Mouse (Mus musculus) limb, embryonic 15.5 days (tissue): ENCODE data around the gene AW822073. TPM values are rescaled to one million over a fixed set of nuclear protein-coding genes. Genes with fewer than 3 reads are reported as not detected.
"Not testable (repeated sequence)": the region's sequence is repeated elsewhere in the genome, so short reads cannot be mapped to it uniquely, and the experiment has no call there.

Source experiments
- ATAC-seq: fragments of 200-750 bp; cut with Nextera tagmentation; 2 replicates; pipeline ENCODE4 v1.8.0; 2017; ENCODE audit warnings: low read depth, moderate TSS enrichment; ENCODE audit not compliant: insufficient number of reproducible peaks, low FRiP score, low TSS enrichment
- H3K27ac ChIP-seq: fragments of 300-500 bp; sonication (generic); 2 replicates; pipeline ENCODE4 v1.5.1; 2015; ENCODE audit warnings: moderate library complexity, mild to moderate bottlenecking, inconsistent platforms
- H3K27me3 ChIP-seq: fragments of 300-500 bp; sonication (generic); 2 replicates; pipeline ENCODE4 v1.6.1; 2015; ENCODE audit warnings: inconsistent platforms
- H3K36me3 ChIP-seq: fragments of 300-500 bp; sonication (generic); 2 replicates; pipeline ENCODE4 v1.6.1; 2015; ENCODE audit warnings: inconsistent platforms
- H3K4me1 ChIP-seq: fragments of 300-500 bp; sonication (generic); 2 replicates; pipeline ENCODE4 v1.6.1; 2015; ENCODE audit warnings: inconsistent platforms
- H3K4me2 ChIP-seq: fragments of 300-500 bp; sonication (generic); 2 replicates; pipeline ENCODE4 v1.6.1; 2015; ENCODE audit warnings: mild to moderate bottlenecking, inconsistent platforms
- H3K4me3 ChIP-seq: fragments of 300-500 bp; sonication (generic); 2 replicates; pipeline ENCODE4 v1.5.1; 2015; ENCODE audit warnings: mild to moderate bottlenecking, inconsistent platforms
- H3K9ac ChIP-seq: fragments of 300-500 bp; sonication (generic); 2 replicates; pipeline ENCODE4 v1.6.1; 2015; ENCODE audit warnings: inconsistent platforms
- H3K9me3 ChIP-seq: fragments of 300-500 bp; sonication (generic); 2 replicates; pipeline ENCODE4 v1.6.1; 2016; ENCODE audit warnings: inconsistent platforms
- whole genome bisulfite sequencing: fragments of 180-500 bp; shearing (Covaris S2); methylation state at CpG from one replicate; pipeline ENCODE4 v1.1.7; 2015; 5-methylcytosine and 5-hydroxymethylcytosine counted together
- polyA plus RNA-seq: library from polyadenylated mRNA; unstranded; fragments of >200 nt; fragmentation: Nextera tagmentation; extraction: Ambion mirVana; gene quantifications from 2 replicates; pipeline ENCODE4 v1.2.1, GENCODE M21; 2015

AW822073 gene
- polyA plus RNA-seq, 1 experiment from 2014 or later = not detected

GRCm38 (mm10) chr10:58232641-58232969 is 7.9 kb upstream of the AW822073 start, which contains the start of gene Duxf3:
Gene Duxf3 (minus strand): TSS chr10:58232675.
- H3K4me3 ChIP-seq, H3K4me1 ChIP-seq, H3K27ac ChIP-seq, H3K4me2 ChIP-seq, H3K36me3 ChIP-seq, H3K9ac ChIP-seq, H3K27me3 ChIP-seq: not testable (repeated sequence)
- H3K9me3 ChIP-seq = peaks cover 14% of the 10 kb centered on the region
- WGBS = 86% methylated on average over 8 of the region's 8 CpGs
- peak; percentile 59; the same call in 1 of the 2 replicates for ATAC-seq

- 87% methylated on average over 35 of the region's 35 CpGs for WGBS
- not testable (repeated sequence) for H3K4me2 ChIP-seq, H3K4me3 ChIP-seq, H3K36me3 ChIP-seq, H3K9ac ChIP-seq, H3K4me1 ChIP-seq, H3K27me3 ChIP-seq, H3K27ac ChIP-seq
- peaks cover 13% of the 10 kb centered on the region for H3K9me3 ChIP-seq
- ATAC-seq = peak; percentile 84
Observed at GRCm38 (mm10) chr10:58231779-58232640, 7.3 kb upstream of the AW822073 start.

- H3K36me3 ChIP-seq, H3K27me3 ChIP-seq: not testable (repeated sequence)
- ATAC-seq = peak; percentile 62
Observed at GRCm38 (mm10) chr10:58231088-58231487, 6.4 kb upstream of the AW822073 start.

GRCm38 (mm10) chr10:58230021-58230420 is 5.3 kb upstream of the AW822073 start:
- H3K9ac ChIP-seq, H3K4me3 ChIP-seq, H3K4me1 ChIP-seq, ATAC-seq, H3K27ac ChIP-seq, H3K4me2 ChIP-seq, H3K36me3 ChIP-seq, H3K27me3 ChIP-seq: not testable (repeated sequence)
- peaks cover 13% of the 10 kb centered on the region for H3K9me3 ChIP-seq
- 51% methylated on average over 3 of the region's 3 CpGs for WGBS

More at GRCm38 (mm10) chr10:58231088-58231487, 6.4 kb upstream of the AW822073 start:
- WGBS = 86% methylated on average over 5 of the region's 7 CpGs
- H3K9me3 ChIP-seq = peaks cover 13% of the 10 kb centered on the region
- not testable (repeated sequence) for H3K4me2 ChIP-seq, H3K4me3 ChIP-seq, H3K27ac ChIP-seq, H3K4me1 ChIP-seq, H3K9ac ChIP-seq

- not testable (repeated sequence) for H3K27me3 ChIP-seq, H3K4me2 ChIP-seq, H3K27ac ChIP-seq, H3K4me3 ChIP-seq, H3K36me3 ChIP-seq, ATAC-seq, H3K9ac ChIP-seq, H3K4me1 ChIP-seq
- H3K9me3 ChIP-seq = peaks cover 13% of the 10 kb centered on the region
- 75% methylated on average over 3 of the region's 6 CpGs for WGBS
Observed at GRCm38 (mm10) chr10:58227798-58228197, 3.1 kb upstream of the AW822073 start.

GRCm38 (mm10) chr10:58226357-58226756 is 1.6 kb upstream of the AW822073 start:
- 79% methylated on average over 4 of the region's 4 CpGs for WGBS
- H3K27me3 ChIP-seq, H3K4me1 ChIP-seq, H3K9ac ChIP-seq, H3K4me3 ChIP-seq, H3K36me3 ChIP-seq, H3K4me2 ChIP-seq, H3K27ac ChIP-seq, H3K9me3 ChIP-seq, ATAC-seq: not testable (repeated sequence)

DNA sequence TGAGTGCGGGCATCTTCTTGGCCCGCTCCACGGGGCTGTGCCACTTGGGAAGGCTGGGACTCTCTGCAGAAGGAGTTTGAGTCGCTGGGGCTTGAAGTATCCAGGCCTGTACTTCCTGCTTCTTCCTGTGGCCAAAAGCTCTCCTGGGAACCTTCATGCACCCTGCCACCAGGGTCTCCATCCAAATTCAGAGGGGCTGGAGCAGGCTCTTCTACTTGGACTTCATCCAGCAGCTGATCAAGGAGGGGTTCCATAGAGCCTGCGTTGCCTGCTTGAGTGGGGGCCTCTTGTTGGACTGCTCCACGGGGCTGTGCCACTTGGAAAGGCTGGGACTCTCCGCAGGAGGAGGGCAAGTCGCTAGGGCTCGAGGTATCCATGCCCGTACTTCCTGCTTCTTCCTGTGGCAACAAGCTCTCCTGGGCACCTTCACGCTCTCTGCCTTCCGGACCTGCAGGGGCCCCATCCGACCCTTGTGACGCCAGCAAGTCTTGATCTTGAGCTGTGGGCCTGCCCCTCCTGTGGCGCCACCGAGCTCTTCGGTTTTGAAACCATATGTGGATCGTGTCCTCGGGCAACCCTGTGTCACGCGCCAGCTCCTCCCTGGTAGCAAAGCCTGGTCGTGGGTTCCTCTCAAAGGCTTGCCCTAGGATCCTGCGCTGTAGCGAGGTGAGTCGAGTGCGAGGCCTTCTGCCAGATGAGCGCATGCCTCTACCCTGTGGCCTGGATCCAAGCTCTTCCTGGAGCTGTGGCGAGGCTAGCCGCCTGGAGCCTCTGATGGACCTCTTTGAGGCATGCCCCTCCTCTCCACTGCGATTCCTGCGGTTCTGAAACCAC is 541 bp downstream of the AW822073 start:
- not testable (repeated sequence) for H3K36me3 ChIP-seq, ATAC-seq, H3K27ac ChIP-seq, H3K4me1 ChIP-seq, H3K9ac ChIP-seq, H3K4me2 ChIP-seq, H3K4me3 ChIP-seq, H3K27me3 ChIP-seq, H3K9me3 ChIP-seq
- WGBS = 82% methylated on average over 31 of the region's 31 CpGs

GRCm38 (mm10) chr10:58223161-58223560 is 1.6 kb downstream of the AW822073 start:
- not testable (repeated sequence) for H3K4me1 ChIP-seq, H3K27ac ChIP-seq, H3K36me3 ChIP-seq, ATAC-seq, H3K9me3 ChIP-seq, H3K9ac ChIP-seq, H3K4me2 ChIP-seq, H3K27me3 ChIP-seq, H3K4me3 ChIP-seq
- 79% methylated on average over 4 of the region's 6 CpGs for WGBS

- not testable (repeated sequence) for H3K9me3 ChIP-seq, H3K9ac ChIP-seq, H3K4me3 ChIP-seq, H3K4me2 ChIP-seq, H3K27ac ChIP-seq, H3K27me3 ChIP-seq, H3K4me1 ChIP-seq, ATAC-seq, H3K36me3 ChIP-seq
- 94% methylated on average over 2 of the region's 2 CpGs for WGBS
Observed at GRCm38 (mm10) chr10:58221571-58221970, 3.2 kb downstream of the AW822073 start.

DNA sequence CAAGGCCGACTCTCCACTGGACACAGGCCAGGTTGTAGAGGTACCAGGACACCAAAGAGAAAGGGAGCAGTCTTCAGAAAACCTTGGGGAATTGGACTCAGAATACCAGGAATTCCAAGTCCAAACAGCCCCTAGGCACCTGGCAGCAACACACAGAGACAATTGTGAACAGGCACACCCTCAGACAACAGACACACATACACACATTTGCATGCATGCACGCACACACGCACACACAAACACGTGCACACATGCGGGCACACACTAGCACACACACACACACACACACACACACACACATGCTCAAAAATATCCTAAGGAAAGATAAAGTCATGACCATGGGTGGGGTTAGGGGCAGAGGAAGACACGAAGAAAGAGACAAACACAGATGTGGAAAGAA is 4.0 kb downstream of the AW822073 start:
- H3K9me3 ChIP-seq = no peaks in the 10 kb centered on the region
- no peaks in the 10 kb centered on the region for H3K27me3 ChIP-seq
- H3K4me2 ChIP-seq = no peak overlapping the region
- 80% methylated on average over 6 of the region's 6 CpGs for WGBS
- H3K27ac ChIP-seq = no peak overlapping the region
- H3K36me3 ChIP-seq = no peaks in the 10 kb centered on the region
- ATAC-seq = no peak
- no peak overlapping the region for H3K4me3 ChIP-seq
- no peaks in the 10 kb centered on the region for H3K4me1 ChIP-seq
- H3K9ac ChIP-seq = no peak overlapping the region

GRCm38 (mm10) chr10:58217366-58217765 is 7.4 kb downstream of the AW822073 start:
- 82% methylated on average over 3 of the region's 3 CpGs for WGBS
- Histone ChIP-seq H3K4me1 (no peaks in the 10 kb centered on the region), H3K27ac (no peak overlapping the region), H3K9ac (no peak overlapping the region), H3K27me3 (no peaks in the 10 kb centered on the region), H3K4me3 (no peak overlapping the region), H3K9me3 (no peaks in the 10 kb centered on the region), H3K4me2 (no peak overlapping the region), H3K36me3 (no peaks in the 10 kb centered on the region)
- no peak for ATAC-seq

DNA sequence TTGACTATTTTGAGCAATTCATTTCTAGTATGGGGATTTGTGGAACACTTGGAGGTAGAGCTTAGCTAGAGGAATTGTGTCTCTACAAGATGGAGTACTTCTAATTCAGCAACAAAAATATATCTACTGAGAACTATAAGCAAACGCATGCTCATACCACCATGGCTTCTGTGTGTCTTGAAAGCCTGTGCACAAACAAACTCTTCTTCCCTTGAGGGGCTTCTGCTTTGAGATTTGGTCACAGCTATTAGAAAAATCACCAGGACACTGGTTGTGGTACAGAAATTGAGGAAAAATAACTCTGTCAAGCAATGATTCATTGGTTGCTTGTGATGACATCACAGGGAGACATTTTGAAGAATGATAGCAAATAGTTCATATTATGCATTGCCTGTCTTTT is 9.4 kb downstream of the AW822073 start:
- ATAC-seq = no peak
- 80% methylated on average over 1 of the region's 1 CpGs for WGBS
- no peaks in the 10 kb centered on the region for H3K27me3 ChIP-seq
- no peaks in the 10 kb centered on the region for H3K4me1 ChIP-seq
- no peaks in the 10 kb centered on the region for H3K36me3 ChIP-seq
- no peak overlapping the region for H3K4me2 ChIP-seq
- H3K4me3 ChIP-seq = no peak overlapping the region
- H3K27ac ChIP-seq = no peak overlapping the region
- H3K9ac ChIP-seq = no peak overlapping the region
- H3K9me3 ChIP-seq = no peaks in the 10 kb centered on the region
